In genomic region chr8:109419029-109419596, GRCm38 (mm10) we compare ENCODE assay signal across 11 mouse cellular contexts.
DNase-seq lines count a peak whose midpoint lies in the region; ATAC-seq lines count a peak whose summit lies in the region.
"Had no signal": no experiment of that assay in that cellular context is flagged by ENCODE, and none has a peak within 500 bp of the region (broad histone marks: within the 10 kb centered on the region; RNA-seq: fewer than 3 reads in every experiment).

No protein-coding gene starts in this region.

- H3K4me3 ChIP-seq in forebrain, embryonic 10.5 days: no peak overlapping the region
- H3K4me3 ChIP-seq in forebrain, embryonic 11.5 days (ENCODE audit: low read depth, low read length): no peak overlapping the region
- H3K4me3 ChIP-seq in hindbrain, embryonic 15.5 days: no peak overlapping the region
- no peak overlapping the region for H3K4me3 ChIP-seq in neural tube, embryonic 15.5 days (replicated peaks)
- H3K4me3 ChIP-seq: liver, embryonic 13.5 days had no signal

- no peak for ATAC-seq in forebrain, embryonic 11.5 days (replicated peaks; ENCODE audit: low FRiP score)
- ATAC-seq in hindbrain, embryonic 15.5 days (ENCODE audit: low FRiP score, low read depth): no peak
- no peak for ATAC-seq in neural tube, embryonic 15.5 days (ENCODE audit: low FRiP score)

- H3K36me3 ChIP-seq in forebrain, embryonic 10.5 days (replicated peaks): no peaks in the 10 kb centered on the region
- no peaks in the 10 kb centered on the region for H3K36me3 ChIP-seq in forebrain, embryonic 11.5 days (ENCODE audit: control insufficient read depth, insufficient read depth, low read length)
- no peaks in the 10 kb centered on the region for H3K36me3 ChIP-seq in hindbrain, embryonic 15.5 days
- H3K36me3 ChIP-seq in neural tube, embryonic 15.5 days: no peaks in the 10 kb centered on the region
- H3K36me3 ChIP-seq: liver, embryonic 13.5 days had no signal

- WGBS in forebrain, embryonic 10.5 days: 73% methylated on average over 4 of the region's 4 CpGs
- WGBS in forebrain, embryonic 11.5 days: 55% methylated on average over 4 of the region's 4 CpGs
- 34% methylated on average over 4 of the region's 4 CpGs for WGBS in hindbrain, embryonic 15.5 days
- WGBS in neural tube, embryonic 15.5 days: 34% methylated on average over 4 of the region's 4 CpGs

- 0 out of 2 replicates have a peak overlapping the region, but pooled peaks have one; percentile 35 for H3K27ac ChIP-seq in forebrain, embryonic 10.5 days
- no peak overlapping the region for H3K27ac ChIP-seq in forebrain, embryonic 11.5 days (ENCODE audit: low read depth, low read length)
- H3K27ac ChIP-seq in hindbrain, embryonic 15.5 days (replicated peaks): peak overlapping the region; percentile 82
- H3K27ac ChIP-seq in neural tube, embryonic 15.5 days (replicated peaks): peak overlapping the region; percentile 83
- H3K27ac ChIP-seq: liver, embryonic 13.5 days; macrophage had no signal

- H3K4me1 ChIP-seq in forebrain, embryonic 10.5 days: peaks cover 51% of the 10 kb centered on the region
- H3K4me1 ChIP-seq in forebrain, embryonic 11.5 days (replicated peaks; ENCODE audit: control insufficient read depth, insufficient read depth, low read length): peaks cover 8% of the 10 kb centered on the region; the same call in 1 of the 2 replicates
- peaks cover 41% of the 10 kb centered on the region for H3K4me1 ChIP-seq in hindbrain, embryonic 15.5 days (replicated peaks)
- H3K4me1 ChIP-seq in neural tube, embryonic 15.5 days: peaks cover 37% of the 10 kb centered on the region
- H3K4me1 ChIP-seq: liver, embryonic 13.5 days had no signal

- DNase-seq in forebrain, embryonic 10.5 days (ENCODE audit: extremely low spot score, low spot score): no peak
- DNase-seq in forebrain, embryonic 11.5 days (ENCODE audit: low spot score): no peak
- DNase-seq in left cerebral cortex, postnatal 14 days (ENCODE audit: low spot score in 2 of 2): peak; percentile 29 to 67
- no peak for DNase-seq in left cerebral cortex, adult 18-20 months (ENCODE audit: low spot score in 2 of 2)
- no peak for DNase-seq in adrenal gland, adult 18-20 months (ENCODE audit: low spot score in 2 of 2)
- DNase-seq in adrenal gland, postnatal 4 days (ENCODE audit: low spot score in 2 of 2): no peak
- DNase-seq: cerebellum, adult 11-12 months; liver, embryonic 13.5 days had no signal

- no peak overlapping the region for H3K9ac ChIP-seq in forebrain, embryonic 11.5 days (ENCODE audit: low read length)
- no peak overlapping the region for H3K9ac ChIP-seq in hindbrain, embryonic 15.5 days
- H3K9ac ChIP-seq in neural tube, embryonic 15.5 days (replicated peaks): no peak overlapping the region
- H3K9ac ChIP-seq: liver, embryonic 13.5 days had no signal

- H3K9me3 ChIP-seq in forebrain, embryonic 10.5 days: peaks cover 2% of the 10 kb centered on the region; the same call in 1 of the 2 replicates
- H3K9me3 ChIP-seq in forebrain, embryonic 11.5 days (ENCODE audit: control insufficient read depth, low read length): no peaks in the 10 kb centered on the region; the same call in 1 of the 2 replicates
- H3K9me3 ChIP-seq in hindbrain, embryonic 15.5 days: no peaks in the 10 kb centered on the region
- H3K9me3 ChIP-seq in neural tube, embryonic 15.5 days (replicated peaks): no peaks in the 10 kb centered on the region
- H3K9me3 ChIP-seq: liver, embryonic 13.5 days had no signal

- H3K27me3 ChIP-seq in forebrain, embryonic 10.5 days (ENCODE audit: poor library complexity, severe bottlenecking): no peaks in the 10 kb centered on the region
- no peaks in the 10 kb centered on the region for H3K27me3 ChIP-seq in forebrain, embryonic 11.5 days (ENCODE audit: control insufficient read depth, insufficient read depth, low read length)
- no peaks in the 10 kb centered on the region for H3K27me3 ChIP-seq in hindbrain, embryonic 15.5 days
- no peaks in the 10 kb centered on the region for H3K27me3 ChIP-seq in neural tube, embryonic 15.5 days (replicated peaks)
- H3K27me3 ChIP-seq: liver, embryonic 13.5 days had no signal

- H3K4me2 ChIP-seq in forebrain, embryonic 11.5 days (ENCODE audit: low read depth, low read length, severe bottlenecking): no peak overlapping the region
- no peak overlapping the region for H3K4me2 ChIP-seq in hindbrain, embryonic 15.5 days
- no peak overlapping the region for H3K4me2 ChIP-seq in neural tube, embryonic 15.5 days
- H3K4me2 ChIP-seq: liver, embryonic 13.5 days had no signal

- intact Hi-C loops in left cerebral cortex, postnatal 14 days (cut with DNase I): loop anchor here (5.0 to 10.0 kb wide), 9 partner anchors 43 to 1604 kb away; no protein-coding TSS in a partner anchor

Comparison
In these comparisons a context has a peak if more than half of its experiments do, and no peak if none do; other contexts are left out.
1. DNase-seq: peak in left cerebral cortex, postnatal 14 days (2 of 2); none in forebrain, embryonic 10.5 days (single experiment), forebrain, embryonic 11.5 days (single experiment), left cerebral cortex, adult 18-20 months (0 of 2), adrenal gland, adult 18-20 months (0 of 2) and adrenal gland, postnatal 4 days (0 of 2).